Mouse (Mus musculus) right cerebral cortex, postnatal 36 days (tissue): ENCODE measurements around the gene Fam192a.

Experiments
- DNase-seq, 2 experiments: peaks; one replicate each; pipeline ENCODE4 v3.0.0; 2022; ENCODE audit warnings: low spot score in 2 of 2, mixed read lengths in 1 of 2

The Fam192a gene

DNA sequence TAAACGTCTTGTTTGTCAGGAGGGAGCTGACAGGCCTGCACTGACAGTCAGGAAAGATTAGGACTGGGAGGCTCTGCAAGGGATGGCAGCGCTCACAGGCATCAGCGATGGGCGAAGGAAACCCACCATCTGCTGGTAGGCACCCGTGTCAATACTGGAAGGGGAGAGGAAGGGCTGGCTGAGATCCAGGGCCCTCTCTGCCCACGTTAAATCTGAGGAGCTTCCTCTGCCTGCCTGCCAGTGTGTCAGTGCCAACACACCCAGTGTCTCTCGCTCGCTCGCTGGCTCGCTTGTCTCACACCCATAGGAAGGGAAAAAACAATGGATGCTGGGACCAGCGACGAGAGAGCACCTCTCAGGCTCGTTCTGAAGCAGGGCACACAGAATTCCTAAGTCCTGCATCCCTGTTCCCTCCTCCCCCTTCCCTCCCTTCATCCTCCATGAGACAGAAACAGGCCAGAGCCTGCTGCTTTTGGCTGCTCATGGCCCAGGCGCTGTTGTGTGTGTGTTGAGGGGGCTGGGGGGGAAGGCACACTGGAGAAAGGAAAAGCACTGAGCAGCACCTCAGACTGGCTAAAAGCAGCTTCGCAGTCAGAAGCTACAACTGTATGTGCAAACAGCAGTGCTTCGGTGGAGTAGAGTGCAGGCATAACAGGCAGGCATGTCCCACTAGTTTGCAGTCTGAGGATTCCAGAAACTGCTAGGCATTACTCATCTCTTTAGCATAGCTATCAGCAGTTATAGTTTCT lies 27.5 kb downstream of the Fam192a start:
- peak; percentile 75 to 76 for DNase-seq

DNA sequence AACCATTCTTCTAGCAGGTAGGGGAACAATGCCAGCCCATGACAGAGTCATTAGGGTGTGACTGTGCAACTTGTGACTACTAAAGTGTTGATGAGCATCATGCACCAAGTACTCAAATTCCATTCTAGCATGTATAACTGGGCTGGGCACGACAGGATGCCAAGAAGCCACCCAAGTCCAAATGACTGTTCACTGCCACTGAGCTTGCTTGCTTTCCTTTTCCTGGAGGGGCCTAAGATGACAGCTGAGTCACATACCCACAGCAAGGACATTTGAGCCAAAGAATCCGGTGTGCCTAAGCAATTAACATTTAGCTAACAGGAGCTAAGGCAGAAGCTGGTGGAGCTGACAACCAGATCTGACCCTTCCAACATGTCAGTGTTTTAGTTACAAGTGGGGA lies 29.9 kb downstream of the Fam192a start:
- no peak for DNase-seq

DNA sequence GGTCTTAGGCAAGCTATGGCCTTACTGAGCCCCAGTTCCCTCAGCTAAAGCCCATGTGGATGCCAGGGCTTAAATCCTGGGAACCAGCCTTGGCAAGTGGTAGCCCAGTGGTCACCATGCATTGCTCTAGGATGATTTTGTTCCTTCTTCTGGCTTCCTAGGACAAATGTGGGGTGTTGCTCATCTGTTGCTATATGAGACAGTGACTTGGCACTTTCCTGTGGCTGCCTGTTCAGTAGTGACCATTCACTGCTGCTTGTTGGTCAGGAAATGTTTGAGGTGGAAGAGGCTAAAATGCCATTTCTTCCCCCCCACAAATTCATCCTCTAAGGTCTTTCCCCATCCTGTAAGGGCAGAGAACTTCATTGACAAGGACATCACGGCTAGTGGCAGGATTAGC lies 32.4 kb downstream of the Fam192a start:
- no peak for DNase-seq

DNA sequence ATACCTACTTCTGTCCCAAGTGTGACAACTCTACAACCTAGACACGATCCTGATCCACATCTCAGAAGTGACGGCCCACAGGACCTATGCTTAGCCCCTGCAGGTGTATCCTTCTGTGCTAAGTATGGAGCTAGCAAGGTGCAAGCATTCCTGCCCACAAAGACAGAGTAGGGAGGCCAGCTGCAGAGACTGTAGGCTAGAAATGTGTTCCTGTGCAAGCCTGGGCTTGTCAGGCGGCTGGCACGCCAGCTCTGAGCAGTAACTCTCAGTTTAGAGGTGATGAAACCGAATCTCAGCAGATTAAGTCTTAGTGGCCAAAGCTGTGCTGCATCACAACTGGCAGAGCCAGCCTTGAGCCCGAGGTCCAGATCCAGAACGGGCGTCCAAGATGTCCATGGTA lies 33.7 kb downstream of the Fam192a start:
- DNase-seq, result no peak

DNA sequence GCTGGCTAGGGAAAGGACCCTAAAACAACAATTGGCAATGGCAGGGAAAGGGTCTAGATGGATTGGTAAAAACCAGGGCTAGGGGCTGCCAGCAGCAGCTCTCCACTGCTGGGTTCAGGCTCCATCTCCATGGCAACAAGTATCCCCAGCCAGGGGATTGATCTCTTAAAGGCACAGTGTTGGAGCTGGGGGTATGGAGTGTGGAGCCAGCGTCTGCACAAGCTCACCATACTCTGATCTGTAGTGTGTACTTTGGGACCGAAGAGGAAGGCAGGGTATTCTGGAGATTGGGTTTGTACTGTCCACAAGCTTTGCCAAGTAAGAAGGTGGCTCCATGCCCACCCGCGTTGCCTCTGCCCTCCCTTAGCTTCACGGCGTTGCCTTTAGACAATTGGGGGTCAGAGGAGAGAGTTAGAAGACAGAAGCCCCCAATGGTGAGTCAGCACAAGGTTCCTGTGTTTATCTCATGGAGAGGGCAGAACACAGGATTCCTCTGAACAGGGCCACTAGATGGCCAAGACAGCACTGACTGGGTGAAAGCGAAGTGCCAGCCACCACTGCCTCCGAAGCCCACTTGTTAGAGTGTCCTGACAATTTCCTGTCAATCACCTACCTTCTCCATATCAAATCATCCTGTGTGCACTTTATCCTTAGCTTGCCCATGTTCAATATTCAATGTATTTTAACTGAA lies 34.5 kb downstream of the Fam192a start:
- no peak for DNase-seq

DNA sequence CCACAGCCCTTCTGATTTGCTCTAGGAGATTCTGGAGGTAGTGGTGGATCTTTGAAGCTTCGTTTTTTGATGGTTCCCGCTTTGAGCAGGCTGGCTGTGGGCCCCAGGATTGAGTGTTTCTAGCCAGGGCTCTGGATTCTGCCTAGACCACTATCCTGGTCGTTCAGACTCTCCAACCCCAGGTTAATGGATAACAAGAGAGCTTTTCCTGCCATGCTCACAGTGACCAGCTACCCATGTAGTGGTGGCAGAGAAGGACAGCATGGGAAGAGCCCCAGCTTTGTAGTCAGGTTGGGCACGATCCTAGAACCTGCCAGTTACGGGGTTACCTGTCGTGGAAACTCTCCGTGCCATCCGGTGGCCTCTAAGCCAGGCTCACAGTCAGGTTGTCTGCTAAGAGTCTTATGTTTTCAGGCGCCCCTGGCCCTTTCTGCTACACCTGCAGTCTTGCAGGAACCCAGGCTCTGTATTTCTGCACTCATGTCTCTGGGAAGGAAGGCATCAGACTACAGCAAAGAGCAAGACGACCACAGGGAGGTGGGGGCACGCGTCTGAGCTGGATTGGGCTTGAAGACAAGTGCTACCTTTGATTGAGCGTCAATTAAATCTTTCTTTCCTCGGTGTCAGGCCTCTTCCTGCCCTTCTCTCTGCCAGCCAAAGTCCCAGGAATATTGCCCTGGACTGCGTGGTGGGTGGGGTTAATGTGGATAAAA lies 35.2 kb downstream of the Fam192a start:
- no peak for DNase-seq

DNA sequence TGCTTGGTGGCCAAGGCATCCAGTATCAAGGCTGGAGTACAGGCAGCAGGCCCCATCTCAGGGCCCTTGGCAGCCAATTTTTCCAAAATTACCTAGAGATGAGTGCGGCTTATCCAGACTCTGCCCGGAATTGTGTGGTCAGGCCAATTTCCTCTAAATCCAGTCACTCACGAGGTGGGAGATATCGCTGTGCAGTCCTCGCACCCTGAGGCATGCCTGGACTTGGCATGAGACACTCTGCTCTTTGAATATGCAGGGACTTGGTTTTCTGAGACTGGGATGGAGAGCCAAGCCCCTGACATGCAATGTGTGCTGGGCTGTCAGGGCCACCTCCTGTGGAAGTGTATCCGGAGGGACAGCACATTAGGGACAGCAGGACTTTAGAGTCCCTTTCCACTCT lies 35.8 kb downstream of the Fam192a start:
- no peak for DNase-seq

DNA sequence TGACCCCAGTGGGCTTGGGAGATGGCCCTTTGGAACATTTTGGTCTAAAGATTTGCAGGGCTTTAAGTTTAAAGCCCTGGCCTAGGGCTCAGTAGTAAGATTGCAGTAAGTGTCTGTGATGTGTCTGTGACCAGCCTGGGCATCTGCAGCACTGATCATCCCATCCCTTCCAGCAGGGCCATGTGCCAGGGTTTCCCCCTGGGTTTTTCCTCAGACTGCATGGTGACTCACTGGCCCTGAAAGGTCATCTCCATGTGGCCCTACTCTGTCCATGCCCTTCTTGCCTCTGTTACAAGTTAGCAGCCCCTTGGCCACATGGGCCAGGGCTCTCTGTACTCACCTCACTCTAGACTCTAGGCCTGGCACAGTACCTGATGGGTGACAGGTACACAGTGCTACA lies 37.4 kb downstream of the Fam192a start:
- no peak for DNase-seq

DNA sequence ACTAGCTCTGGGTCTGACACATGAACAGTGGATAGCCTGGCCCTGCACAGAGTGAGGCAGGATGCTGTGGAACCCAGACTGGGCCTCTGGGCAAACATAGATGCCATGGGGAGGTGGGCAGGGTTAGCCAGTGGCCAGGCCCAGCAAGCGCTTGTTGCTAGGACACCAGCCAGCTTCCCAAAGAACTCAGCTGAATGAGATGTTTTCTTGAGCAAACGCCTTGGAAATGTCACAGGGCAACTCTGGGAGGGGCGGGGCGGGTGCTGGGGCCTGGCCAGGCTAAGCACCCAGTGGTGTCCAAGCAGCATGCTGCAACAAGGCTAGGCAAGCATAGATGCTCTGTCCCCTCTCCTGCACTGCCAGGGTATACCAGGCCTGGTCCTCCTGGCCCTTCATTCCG lies 40.5 kb downstream of the Fam192a start:
- DNase-seq, result peak; percentile 29 to 41

DNA sequence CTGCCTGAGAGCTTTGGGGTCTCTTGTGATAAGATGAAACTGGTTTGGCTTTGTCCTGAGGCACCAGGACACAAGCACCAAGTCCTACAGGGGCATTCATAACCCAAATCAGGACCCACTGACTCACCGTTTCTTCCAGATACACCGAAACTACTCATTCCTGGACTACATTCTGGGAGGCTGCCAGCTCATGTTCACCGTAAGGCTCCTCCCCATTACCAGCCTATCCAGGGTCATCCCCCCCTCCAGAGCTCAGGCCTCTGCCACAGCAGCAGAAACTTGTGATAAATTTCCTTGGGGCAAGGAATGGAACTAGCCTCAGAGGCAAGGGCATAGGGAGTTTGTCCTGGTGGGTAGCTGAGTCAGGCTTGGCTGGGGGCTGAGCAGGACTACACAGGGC lies 44.5 kb downstream of the Fam192a start:
- DNase-seq, result no peak

DNA sequence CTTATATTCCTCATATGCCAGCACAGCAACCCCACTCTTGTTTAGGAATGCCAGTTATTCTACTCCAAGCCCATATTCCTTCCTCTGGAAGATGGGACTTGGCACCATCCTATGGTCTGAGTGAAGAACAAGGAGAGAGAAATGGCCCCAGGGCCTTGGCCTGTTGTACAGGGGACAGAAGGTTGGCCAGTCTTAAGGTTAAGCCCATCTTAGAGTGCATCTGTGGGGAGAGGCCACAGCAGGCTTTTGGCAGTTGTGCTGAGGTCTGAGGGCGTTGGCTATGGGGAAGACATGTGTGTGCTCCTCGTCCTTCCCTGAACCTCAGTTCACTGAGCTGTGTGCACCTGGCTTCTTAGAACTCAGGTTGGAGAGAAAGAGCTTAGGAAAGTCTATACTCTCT lies 49.1 kb downstream of the Fam192a start:
- no peak for DNase-seq

DNA sequence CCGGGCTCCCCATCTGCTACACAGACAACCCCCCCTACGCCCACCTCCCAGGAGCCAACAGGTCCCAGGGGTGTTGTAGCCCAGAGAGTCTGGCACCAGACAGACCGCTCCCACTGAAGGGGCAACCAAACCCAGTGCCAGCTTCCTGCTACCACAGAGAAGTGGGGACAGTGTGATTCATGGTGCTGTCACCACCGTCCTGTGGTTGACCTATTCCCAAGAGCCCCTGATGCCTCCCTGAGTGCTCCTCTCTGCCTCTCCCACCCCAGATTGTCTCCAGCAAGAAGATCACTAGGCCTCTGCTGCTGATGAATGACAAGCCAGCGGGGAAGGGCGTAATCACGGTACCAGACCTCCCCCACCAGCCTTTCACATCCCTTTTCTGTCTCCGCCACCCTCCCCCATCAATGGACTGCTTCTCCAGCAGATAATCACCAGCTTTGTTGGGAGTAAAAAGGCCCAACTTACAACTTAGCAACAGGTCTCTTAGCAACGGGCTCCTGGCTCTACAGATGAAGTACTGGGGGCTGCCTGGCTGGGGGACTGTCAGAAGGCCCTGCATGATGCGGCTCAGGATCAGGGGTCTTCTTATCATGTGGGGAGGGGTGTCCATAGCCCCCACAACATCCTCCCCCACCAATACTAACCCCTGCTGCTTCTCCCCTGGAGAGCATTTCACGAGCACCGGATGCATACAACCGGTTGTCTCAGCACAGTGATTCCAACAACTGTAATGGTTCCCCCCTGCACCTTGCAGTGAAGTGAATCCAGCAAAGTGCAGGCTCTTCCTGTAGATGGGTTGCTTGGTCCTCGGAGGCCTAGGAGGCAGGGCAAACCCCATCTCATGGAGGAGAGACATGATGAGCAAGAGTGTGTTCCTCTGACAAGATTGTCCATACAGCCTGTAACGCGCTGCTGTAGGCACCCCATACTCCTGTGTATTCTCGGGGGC lies 50.0 kb downstream of the Fam192a start:
- DNase-seq, result peak; percentile 57 to 70

DNA sequence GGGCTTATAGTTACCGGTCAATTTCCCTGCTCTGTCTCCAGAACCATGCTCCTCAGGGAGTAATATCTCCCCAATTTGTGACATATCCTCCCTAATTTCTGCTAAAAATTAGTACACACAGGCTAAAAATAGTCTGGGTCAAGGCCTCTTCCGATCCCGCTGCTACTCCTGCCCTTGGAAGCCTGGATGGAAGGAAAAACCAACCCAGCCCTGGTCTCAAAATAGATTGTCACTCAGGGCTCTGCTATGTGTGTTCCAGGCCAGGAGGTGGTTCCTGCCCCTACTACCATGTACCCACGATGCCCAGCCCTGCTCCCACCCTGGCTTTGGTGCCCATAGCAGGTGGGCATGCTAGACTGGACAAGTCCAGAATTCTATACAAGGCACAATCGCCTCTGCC lies 51.8 kb downstream of the Fam192a start:
- DNase-seq, result no peak

DNA sequence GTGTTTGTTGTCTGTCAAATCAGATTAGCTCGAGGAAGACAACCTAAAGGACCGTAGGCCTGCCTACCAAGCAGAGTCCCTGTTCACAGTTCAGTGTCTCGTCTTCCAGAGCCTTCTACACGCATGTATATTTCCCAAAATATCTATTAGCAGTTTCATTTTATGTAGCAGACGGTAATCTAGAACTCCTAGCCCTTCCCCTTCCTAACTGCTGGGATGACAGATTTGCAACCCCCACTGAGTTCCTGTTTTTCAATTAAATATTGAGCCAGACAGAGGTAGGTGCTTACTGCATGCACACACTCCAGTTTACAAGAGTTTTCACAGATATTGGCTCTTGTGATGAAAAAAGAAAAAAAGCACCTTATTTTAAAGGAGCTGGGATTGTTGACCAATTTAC lies 52.3 kb downstream of the Fam192a start:
- no peak for DNase-seq

DNA sequence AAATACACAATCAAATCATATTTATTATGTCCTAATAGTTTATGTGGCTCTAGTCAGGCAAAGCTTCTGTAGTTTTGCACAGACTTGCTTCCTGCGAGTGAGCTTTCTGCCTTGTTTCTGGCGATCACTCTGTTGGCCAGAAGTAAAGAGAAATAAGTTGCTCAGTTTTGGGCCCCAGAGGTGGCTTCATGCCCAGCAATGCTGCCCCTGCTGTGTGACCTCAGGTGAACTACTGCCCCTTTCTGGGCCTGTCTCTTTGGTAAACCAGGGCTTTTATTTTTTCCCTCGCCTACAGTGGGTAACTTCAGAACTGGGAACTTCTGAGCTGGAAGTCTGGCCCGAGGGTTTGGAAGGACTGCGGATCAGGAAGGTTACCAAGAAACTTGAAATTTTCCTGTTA lies 52.8 kb downstream of the Fam192a start:
- DNase-seq, result no peak

DNA sequence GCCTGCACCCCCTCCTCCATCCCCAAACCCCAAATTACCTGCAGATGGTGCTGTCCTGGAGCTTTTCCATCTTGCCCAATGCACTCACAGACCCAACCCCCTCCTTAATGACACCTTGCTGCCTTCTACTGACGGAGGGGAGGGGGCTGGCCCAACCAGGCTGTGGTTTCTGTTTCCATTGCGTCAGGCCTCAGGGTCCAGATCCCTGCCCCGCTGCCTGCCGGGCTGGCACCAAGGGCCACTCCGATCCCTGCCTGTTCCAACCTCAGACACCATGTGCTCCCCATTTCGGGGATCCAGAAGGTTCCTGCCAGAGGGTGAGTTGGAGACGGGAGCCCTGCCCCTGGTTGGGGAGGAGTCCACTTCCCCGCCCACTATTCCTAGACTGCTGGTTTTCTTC lies 57.8 kb downstream of the Fam192a start:
- no peak for DNase-seq

DNA sequence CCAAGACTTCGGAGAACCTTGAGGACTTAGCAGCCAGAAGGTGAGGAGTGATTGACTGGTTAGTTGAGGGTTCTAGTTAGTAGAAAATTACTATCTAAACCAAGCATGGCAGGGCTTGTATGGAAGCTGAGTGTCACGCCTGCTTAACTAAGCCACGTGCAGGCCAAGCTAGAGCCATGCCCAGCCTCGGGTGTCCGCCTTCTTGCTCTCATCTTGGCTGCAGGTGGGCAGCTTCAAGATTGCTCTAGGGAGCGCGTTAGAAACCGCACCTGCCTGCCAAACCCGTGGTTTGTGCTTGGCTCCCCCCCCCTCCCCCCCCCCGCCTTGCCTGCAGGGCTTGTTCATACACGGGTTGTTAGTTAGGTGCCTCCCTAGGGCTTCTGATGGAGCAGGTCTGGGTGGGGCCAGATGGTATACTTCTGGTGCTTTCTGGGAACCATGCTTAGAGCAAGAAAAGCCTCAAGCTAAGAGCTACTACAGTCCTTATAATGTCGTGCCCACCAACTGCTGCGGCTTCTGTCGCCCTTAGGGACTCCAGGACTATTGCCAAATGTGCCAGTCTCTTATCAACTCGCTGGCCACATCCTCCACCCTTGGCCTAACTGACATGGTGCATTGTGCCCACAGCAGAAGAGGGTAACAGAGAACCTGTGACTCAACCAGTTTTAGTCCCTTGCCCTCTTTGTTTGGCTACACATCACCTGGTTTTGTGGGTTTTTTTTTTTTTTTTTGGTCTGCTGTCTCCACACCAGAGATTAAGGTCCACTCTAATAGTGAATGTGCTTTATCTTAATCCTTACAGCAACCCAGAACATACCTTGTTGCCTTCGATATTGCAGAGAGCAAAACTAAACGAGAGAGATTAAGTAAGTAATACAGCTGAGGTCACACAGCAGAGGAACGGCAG lies 60.7 kb downstream of the Fam192a start:
- no peak for DNase-seq

DNA sequence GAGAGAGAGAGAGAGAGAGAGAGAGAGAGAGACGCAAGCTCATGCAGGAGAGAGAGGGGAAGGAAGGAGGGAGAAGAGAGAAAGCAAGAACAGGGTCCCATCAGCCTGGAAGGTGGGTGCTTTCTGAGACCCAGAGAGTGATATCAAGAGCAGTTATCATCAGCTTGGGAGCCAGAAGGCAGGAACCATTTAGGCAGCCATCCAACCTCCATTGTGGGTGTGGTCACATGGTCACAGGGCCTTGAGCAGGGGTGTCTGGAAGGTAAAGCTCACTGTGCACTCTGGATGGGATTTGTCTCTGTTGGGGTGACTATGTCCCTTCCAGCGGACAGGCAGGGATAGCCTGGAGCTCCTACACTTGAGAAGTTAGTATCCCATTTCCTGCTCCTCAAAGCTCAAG lies 61.8 kb downstream of the Fam192a start:
- DNase-seq, result no peak

DNA sequence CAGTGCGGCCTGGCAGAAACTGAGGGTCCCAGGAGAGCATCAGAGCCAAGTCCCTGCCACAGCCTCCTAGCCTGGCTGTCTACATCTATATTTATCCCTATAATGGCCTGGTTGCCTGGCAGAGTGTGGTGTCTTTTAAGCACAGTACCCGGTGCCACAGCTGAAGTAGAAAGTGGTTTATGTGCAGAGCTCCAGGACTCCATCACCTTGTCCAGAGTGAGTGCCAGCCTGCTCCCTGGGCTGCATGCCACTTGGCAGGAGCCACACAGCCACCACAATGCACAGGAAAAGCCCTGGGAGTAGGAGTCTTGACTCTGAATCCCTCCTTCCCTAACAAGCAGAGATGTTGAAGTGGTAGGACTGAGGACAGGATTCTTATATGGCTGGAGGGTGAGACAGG lies 64.3 kb downstream of the Fam192a start:
- no peak for DNase-seq

DNA sequence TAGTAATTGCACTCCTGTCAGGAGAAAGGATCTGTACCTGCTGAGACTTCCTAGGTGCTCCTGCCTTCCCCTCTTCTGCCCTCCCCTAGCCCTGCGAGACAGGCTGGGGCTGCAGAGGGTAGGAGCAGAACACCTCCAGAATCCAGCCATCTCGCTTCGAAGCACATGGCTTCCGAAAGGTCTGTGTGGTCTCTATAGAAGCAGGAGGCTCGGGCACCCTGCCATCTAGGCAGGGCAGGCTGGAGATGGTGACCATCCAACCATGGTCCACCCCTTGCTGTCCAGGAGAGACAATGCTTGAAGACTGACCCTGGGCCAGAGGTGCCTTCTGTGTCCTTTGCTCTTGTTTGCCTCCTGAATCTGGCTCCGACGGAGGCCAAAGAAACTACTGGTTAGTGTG lies 66.2 kb downstream of the Fam192a start:
- no peak for DNase-seq

DNA sequence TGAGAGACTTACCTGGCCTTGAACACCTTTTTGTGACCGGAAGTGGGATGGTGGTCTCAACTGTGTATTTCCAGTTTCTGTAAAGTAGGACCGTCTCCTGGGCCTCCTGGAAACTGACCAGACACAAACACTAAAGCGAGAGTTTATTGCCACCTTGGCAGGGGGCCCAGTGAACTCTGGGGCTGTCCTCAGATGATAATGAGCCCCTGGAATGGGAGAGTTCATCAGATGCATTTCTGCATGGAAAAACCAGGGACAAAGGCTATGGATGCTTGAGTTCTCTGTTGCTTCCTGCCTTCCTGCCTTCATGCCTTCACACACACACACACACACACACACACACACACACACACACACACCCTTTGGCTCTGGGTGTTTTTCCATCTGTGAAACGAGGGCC lies 67.2 kb downstream of the Fam192a start:
- no peak for DNase-seq
